Mouse (Mus musculus): ENCODE results near the gene Atxn1. TPM values are rescaled to one million over a fixed set of nuclear protein-coding genes. Genes with fewer than 3 reads are reported as not detected.

The Atxn1 gene
- polyA plus RNA-seq, 1 experiment from 2014 or later = 1.6 TPM

GRCm38 (mm10) chr13:45876368-45876760 is 88.4 kb downstream of the Atxn1 start:
- Histone ChIP-seq H3K4me3 (no peak overlapping the region), H3K9me3 (no peaks in the 10 kb centered on the region), H3K36me3 (replicated peaks) (no peaks in the 10 kb centered on the region), H3K27ac (no peak overlapping the region), H3K27me3 (ENCODE audit: poor library complexity, severe bottlenecking) (no peaks in the 10 kb centered on the region), H3K4me1 (peaks cover 27% of the 10 kb centered on the region)
- 92% methylated on average over 2 of the region's 2 CpGs for WGBS
- DNase-seq (ENCODE audit: extremely low spot score, low spot score) = no peak

GRCm38 (mm10) chr13:45875686-45876367 is 89.0 kb downstream of the Atxn1 start:
- Histone ChIP-seq H3K4me1 (peaks cover 21% of the 10 kb centered on the region), H3K27me3 (ENCODE audit: poor library complexity, severe bottlenecking) (no peaks in the 10 kb centered on the region), H3K9me3 (no peaks in the 10 kb centered on the region), H3K27ac (no peak overlapping the region), H3K4me3 (no peak overlapping the region), H3K36me3 (replicated peaks) (no peaks in the 10 kb centered on the region)
- DNase-seq (ENCODE audit: extremely low spot score, low spot score) = no peak
- 84% methylated on average over 6 of the region's 6 CpGs for WGBS

- DNase-seq (ENCODE audit: extremely low spot score, low spot score) = no peak
- H3K27me3 ChIP-seq (ENCODE audit: poor library complexity, severe bottlenecking) = no peaks in the 10 kb centered on the region
- no peaks in the 10 kb centered on the region for H3K9me3 ChIP-seq
- H3K4me1 ChIP-seq = 0 out of 2 replicates have a peak, but pooled peaks cover 7% of the 10 kb centered on the region
- WGBS = 96% methylated on average over 4 of the region's 4 CpGs
- H3K36me3 ChIP-seq (replicated peaks) = no peaks in the 10 kb centered on the region
- H3K27ac ChIP-seq = no peak overlapping the region
- no peak overlapping the region for H3K4me3 ChIP-seq
Measured at GRCm38 (mm10) chr13:45874196-45874595, 90.6 kb downstream of the Atxn1 start.

- no peak for DNase-seq (ENCODE audit: extremely low spot score, low spot score)
- WGBS = 93% methylated on average over 7 of the region's 7 CpGs
- Histone ChIP-seq H3K27ac (no peak overlapping the region), H3K4me1 (0 out of 2 replicates have a peak, but pooled peaks cover 7% of the 10 kb centered on the region), H3K36me3 (replicated peaks) (no peaks in the 10 kb centered on the region), H3K4me3 (no peak overlapping the region), H3K27me3 (ENCODE audit: poor library complexity, severe bottlenecking) (no peaks in the 10 kb centered on the region), H3K9me3 (no peaks in the 10 kb centered on the region)
Measured at GRCm38 (mm10) chr13:45872966-45873365, 91.8 kb downstream of the Atxn1 start.

- Histone ChIP-seq H3K27me3 (ENCODE audit: poor library complexity, severe bottlenecking) (no peaks in the 10 kb centered on the region), H3K4me1 (0 out of 2 replicates have a peak, but pooled peaks cover 7% of the 10 kb centered on the region), H3K36me3 (replicated peaks) (no peaks in the 10 kb centered on the region), H3K27ac (no peak overlapping the region), H3K4me3 (no peak overlapping the region), H3K9me3 (no peaks in the 10 kb centered on the region)
- WGBS = 86% methylated on average over 14 of the region's 14 CpGs
- no peak for DNase-seq (ENCODE audit: extremely low spot score, low spot score)
Measured at GRCm38 (mm10) chr13:45872041-45872746, 92.6 kb downstream of the Atxn1 start.

GRCm38 (mm10) chr13:45871554-45871953 is 93.3 kb downstream of the Atxn1 start:
- no peaks in the 10 kb centered on the region for H3K36me3 ChIP-seq (replicated peaks)
- no peaks in the 10 kb centered on the region for H3K27me3 ChIP-seq (ENCODE audit: poor library complexity, severe bottlenecking)
- 69% methylated on average over 7 of the region's 7 CpGs for WGBS
- H3K4me3 ChIP-seq = no peak overlapping the region
- no peaks in the 10 kb centered on the region for H3K9me3 ChIP-seq
- no peak for DNase-seq (ENCODE audit: extremely low spot score, low spot score)
- no peak overlapping the region for H3K27ac ChIP-seq
- H3K4me1 ChIP-seq = 0 out of 2 replicates have a peak, but pooled peaks cover 7% of the 10 kb centered on the region

GRCm38 (mm10) chr13:45868886-45869285 is 95.9 kb downstream of the Atxn1 start:
- no peak for DNase-seq (ENCODE audit: extremely low spot score, low spot score)
- Histone ChIP-seq H3K4me3 (no peak overlapping the region), H3K4me1 (no peaks in the 10 kb centered on the region), H3K27me3 (ENCODE audit: poor library complexity, severe bottlenecking) (no peaks in the 10 kb centered on the region), H3K27ac (no peak overlapping the region), H3K9me3 (no peaks in the 10 kb centered on the region), H3K36me3 (replicated peaks) (no peaks in the 10 kb centered on the region)
- WGBS = 88% methylated on average over 8 of the region's 8 CpGs

- H3K27ac ChIP-seq = no peak overlapping the region
- no peaks in the 10 kb centered on the region; the same call in 1 of the 2 replicates for H3K4me1 ChIP-seq
- H3K27me3 ChIP-seq (ENCODE audit: poor library complexity, severe bottlenecking) = no peaks in the 10 kb centered on the region
- DNase-seq (ENCODE audit: extremely low spot score, low spot score) = no peak
- H3K4me3 ChIP-seq = no peak overlapping the region
- WGBS = 95% methylated on average over 14 of the region's 14 CpGs
- H3K9me3 ChIP-seq = no peaks in the 10 kb centered on the region
- H3K36me3 ChIP-seq (replicated peaks) = no peaks in the 10 kb centered on the region
Measured at GRCm38 (mm10) chr13:45867273-45867672, 97.5 kb downstream of the Atxn1 start.

GRCm38 (mm10) chr13:45866615-45867245 is 98.1 kb downstream of the Atxn1 start:
- peaks cover under 1% of the 10 kb centered on the region for H3K4me1 ChIP-seq
- H3K9me3 ChIP-seq = no peaks in the 10 kb centered on the region
- DNase-seq (ENCODE audit: extremely low spot score, low spot score) = no peak
- H3K4me3 ChIP-seq = no peak overlapping the region
- no peaks in the 10 kb centered on the region for H3K36me3 ChIP-seq (replicated peaks)
- 94% methylated on average over 8 of the region's 8 CpGs for WGBS
- no peaks in the 10 kb centered on the region for H3K27me3 ChIP-seq (ENCODE audit: poor library complexity, severe bottlenecking)
- no peak overlapping the region for H3K27ac ChIP-seq

GRCm38 (mm10) chr13:45865620-45866019 is 99.2 kb downstream of the Atxn1 start:
- Histone ChIP-seq H3K27me3 (ENCODE audit: poor library complexity, severe bottlenecking) (no peaks in the 10 kb centered on the region), H3K4me3 (no peak overlapping the region), H3K27ac (no peak overlapping the region), H3K4me1 (peaks cover 12% of the 10 kb centered on the region), H3K36me3 (replicated peaks) (no peaks in the 10 kb centered on the region), H3K9me3 (no peaks in the 10 kb centered on the region)
- 92% methylated on average over 10 of the region's 10 CpGs for WGBS
- no peak for DNase-seq (ENCODE audit: extremely low spot score, low spot score)

- 86% methylated on average over 8 of the region's 8 CpGs for WGBS
- Histone ChIP-seq H3K9me3 (no peaks in the 10 kb centered on the region), H3K27ac (no peak overlapping the region), H3K36me3 (replicated peaks) (no peaks in the 10 kb centered on the region), H3K4me1 (peaks cover 17% of the 10 kb centered on the region), H3K27me3 (ENCODE audit: poor library complexity, severe bottlenecking) (no peaks in the 10 kb centered on the region), H3K4me3 (no peak overlapping the region)
- no peak for DNase-seq (ENCODE audit: extremely low spot score, low spot score)
Measured at GRCm38 (mm10) chr13:45863779-45864178, 101.0 kb downstream of the Atxn1 start.

GRCm38 (mm10) chr13:45861885-45862605 is 102.8 kb downstream of the Atxn1 start:
- no peak overlapping the region for H3K4me3 ChIP-seq
- no peaks in the 10 kb centered on the region for H3K36me3 ChIP-seq (replicated peaks)
- H3K27me3 ChIP-seq (ENCODE audit: poor library complexity, severe bottlenecking) = no peaks in the 10 kb centered on the region
- no peak for DNase-seq (ENCODE audit: extremely low spot score, low spot score)
- WGBS = 68% methylated on average over 13 of the region's 13 CpGs
- H3K9me3 ChIP-seq = no peaks in the 10 kb centered on the region
- no peak overlapping the region for H3K27ac ChIP-seq
- peaks cover 17% of the 10 kb centered on the region for H3K4me1 ChIP-seq

Data from forebrain, embryonic 10.5 days (tissue).